Mouse (Mus musculus) liver (tissue): Measurements from ENCODE around the gene Troap.

Experiments used
- DNase-seq: peaks from one replicate; pipeline ENCODE4 v3.0.0-alpha.2; 2020; ENCODE audit warnings: mixed read lengths

Troap gene

DNA sequence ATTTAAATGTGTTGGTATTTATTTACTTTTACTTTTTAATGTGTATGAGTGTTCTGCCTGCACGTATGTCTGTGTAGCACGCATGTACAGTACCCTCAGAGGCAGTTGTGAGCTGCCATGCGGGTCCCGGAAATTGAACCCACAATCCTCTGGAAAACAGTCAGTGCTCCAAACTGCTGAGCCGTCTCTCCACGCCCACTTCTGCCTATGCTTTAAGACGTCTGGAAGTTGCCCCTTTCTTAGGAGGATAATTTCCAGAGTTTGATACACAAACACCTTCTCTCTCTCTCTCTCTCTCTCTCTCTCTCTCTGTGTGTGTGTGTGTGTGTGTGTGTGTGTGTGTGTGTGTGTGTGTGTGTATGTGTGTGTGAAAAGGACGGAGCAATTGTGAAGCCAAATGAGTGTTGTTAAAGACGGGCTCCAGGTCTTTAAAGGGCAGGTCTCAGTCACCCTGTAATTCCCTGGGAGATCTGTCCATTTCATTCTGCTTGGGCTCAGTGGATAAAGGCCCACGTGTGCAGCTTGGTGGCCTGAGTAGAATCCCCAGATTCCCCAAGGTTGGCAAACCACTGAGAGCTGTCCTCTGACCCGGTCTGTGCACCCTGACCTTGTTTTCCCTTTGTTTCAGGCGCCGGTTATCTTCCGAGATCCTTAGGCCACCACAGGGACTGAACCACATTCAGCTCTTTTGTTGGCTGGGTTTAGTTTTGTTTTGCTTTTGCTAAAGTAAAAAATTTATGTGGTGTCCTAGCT, 40.1 kb downstream of the Troap start:
- no peak for DNase-seq

DNA sequence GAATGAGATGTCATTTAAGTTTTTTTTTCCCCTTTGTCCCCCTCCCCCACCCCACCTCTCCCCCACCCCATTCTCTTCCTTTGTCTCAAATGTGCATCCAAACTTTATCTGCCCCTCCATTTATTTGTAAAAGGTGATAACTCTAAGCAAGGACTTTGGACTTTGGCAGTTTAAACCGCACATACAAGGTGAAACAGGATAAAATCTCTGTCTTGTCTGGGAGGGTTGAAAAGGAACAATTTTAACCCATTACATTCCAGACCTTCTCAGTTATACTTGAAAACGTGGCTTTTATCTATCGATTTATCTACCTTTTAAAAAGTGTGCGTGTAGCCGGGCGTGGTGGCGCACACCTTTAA, 40.7 kb downstream of the Troap start:
- no peak for DNase-seq

DNA sequence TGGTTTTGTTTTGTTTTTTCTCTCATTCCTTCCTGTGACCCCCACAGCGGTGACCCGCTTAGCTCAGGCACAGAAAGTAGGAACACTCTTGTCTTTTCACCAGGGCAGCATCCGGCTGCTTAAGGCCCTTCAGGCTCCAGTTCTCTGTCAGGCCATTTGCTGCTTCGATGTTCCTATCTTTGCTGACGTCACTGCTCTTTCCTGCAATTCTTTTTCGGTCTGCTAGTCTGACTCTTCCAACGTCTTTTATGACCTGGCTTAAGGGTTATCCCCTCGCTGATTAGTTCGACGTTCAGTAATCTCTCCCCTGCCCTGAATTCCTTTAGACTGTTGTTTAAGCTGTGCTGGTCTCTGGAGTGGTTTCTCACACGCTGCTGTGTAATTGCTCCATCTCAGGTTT, 42.2 kb downstream of the Troap start:
- no peak for DNase-seq

DNA sequence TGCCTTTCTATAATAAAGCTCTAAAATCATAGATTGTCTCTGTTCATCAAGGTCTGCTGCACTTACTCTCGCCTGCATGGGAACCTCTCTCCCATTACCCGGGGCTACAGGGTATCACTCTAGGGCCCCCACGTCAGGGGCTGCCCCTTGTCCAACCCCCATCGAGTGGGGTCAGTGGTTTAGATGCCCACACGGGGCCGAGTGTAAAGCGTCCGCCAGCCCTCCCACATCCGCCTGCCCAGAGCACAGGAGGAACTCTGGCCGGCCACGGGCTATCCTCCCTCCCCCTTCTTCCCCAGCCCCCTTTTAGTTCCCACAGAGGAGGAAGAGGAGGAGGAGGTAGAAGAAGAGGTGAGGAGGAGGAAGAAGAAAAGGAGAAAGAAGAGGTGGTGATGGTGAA, 46.4 kb downstream of the Troap start:
- DNase-seq: no peak

DNA sequence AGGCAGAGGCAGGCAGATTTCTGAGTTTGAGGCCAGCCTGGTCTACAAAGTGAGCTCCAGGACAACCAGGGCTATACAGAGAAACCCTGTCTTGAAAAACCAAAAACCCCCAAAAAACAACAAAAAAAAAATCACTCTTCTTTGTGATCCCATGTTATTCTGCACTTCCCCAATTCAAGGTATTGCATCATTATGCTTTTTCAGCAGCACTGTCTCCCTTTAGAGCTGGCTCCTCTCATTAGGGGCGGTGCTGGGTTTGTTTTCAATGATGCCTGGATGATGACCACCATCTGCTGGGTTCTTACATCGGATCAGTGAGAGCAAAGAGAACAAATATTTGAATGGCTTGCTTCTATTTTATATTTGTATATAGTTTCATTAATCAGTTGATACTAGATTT, 48.3 kb downstream of the Troap start:
- DNase-seq: no peak

DNA sequence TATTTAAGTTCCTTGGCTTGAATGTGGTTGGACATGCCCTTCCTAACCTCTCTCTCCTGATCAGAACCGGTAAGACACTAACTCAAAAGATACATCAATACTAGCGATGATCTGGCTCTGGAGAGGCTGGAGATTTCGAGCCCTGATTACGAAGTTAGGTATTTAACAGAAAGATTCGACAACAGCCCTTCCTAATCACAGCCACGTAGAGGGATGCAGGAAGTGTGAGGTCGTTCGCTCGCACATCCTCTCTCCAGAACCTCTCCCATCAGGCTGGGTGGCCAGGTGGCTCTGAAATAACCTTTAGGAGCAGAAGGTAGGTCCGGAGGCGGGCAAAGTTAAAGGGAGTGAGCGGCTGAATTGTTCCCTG, 51.3 kb downstream of the Troap start, which contains the start of gene Spats2:
Gene Spats2 (plus strand): TSS at position 206 of the 370 bp plus-strand sequence.
- DNase-seq: no peak

DNA sequence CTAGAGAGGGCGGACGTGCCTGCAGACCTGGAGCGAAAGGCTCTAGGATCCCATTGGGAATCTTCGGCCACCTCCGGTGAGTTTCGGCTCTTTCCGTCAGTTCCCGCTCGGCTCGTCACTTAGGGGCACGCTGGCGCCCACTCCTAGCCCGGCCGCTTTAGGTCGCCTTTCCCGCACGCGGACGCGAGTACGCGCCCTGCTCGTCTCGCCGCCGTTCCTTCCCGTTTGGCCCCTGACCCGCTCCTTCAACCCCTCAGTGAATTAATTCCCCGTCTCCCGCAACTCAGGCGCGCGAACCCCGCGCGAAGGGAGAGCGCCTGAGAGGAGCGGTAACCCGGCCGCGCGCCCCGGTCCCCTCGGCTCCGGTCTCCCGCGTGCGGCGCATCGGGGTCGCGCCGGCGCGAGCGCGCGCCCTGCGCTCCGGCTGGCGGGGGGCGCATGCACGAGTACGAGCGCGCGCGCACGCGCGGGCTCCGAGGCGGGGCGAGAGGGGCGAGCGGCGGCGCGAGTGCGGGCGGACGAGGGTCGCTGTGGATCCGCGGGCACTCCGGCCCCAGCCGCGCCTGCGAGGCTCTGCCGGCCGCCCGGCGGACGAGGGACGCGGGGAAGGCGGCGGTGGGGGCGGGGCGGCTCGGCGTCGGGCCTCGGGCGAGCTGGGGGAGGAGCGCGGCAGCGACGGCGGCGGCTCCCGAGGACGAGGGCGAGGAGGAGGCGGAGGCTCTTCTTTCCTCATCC, 51.9 kb downstream of the Troap start:
- DNase-seq: peak; percentile 79

DNA sequence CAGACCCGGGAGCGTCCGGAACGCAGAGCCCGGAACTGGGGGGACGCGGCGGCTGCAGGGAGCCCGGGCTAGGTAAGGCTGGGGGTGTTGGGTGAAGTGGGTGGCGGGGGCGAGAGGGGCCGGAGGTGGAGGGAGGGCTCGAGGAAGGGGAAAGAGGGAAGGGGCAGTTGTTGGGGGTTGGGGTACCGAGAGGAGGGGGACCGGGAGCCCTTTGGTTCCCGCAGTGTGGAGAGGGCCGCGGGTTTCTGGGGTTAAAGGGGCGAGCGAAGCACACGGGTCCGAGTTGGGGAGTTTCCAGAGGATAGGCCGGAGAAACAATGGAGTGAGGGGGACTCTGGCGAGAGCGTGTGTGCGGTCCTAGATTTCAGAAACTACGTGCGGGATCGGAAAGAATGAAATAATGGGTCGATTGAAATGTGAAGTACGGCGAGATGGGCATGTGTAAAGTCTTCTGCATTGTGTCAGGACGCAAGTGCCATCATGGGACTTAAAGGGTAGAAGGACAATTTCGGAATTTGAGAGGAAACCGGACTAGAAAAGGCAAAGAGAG, 52.5 kb downstream of the Troap start:
- DNase-seq: no peak

DNA sequence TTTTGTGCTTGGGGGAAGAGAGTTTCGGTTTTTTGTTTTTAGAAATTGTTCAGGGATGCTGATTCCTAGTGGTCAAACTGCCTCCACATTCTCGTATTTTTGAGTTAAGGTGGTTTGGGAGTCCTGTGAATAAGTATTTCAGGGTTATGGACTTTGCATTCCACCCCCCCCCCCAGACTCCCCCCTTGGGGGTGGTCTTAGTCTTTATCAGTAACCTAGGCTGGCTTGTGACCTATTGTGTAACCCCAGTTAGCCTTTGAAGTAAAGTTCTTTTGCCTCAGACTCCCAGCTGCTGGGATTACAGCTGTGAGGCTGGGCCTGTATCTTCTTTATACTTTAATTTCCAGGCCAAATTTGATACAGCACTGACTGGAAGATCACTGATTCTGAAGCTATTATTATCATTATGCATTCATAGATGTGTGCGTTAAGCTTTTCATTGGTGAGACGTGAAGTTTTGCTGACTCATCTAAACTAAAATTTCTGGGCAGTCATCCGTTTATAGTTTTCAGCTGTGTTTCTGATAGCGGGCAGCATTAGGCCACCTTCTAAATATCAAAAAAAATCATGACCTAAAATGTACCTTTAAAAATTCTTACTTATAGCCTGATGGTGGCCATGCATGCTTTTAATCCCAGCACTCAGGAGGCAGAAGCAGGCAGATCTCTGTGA, 53.6 kb downstream of the Troap start:
- peak; percentile 36 for DNase-seq

DNA sequence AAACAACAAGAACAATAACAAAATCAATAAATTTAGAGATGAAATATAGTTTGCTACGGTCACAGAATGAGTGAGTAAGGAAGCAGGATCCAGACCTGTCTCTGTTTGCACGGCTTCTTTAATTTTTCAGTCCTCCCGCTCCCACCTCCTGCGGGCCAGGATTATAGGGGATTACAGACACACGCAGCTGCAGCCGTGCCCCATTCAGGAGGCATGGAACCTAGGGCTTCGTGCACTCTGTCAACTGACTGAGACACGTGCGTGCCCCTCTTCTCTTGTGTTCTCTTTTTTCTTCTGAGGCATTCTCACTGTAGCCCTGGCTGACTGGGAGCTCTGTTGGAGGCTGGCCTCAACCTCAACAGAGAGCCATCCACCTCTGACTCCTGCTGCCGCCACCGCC, 55.1 kb downstream of the Troap start:
- no peak for DNase-seq

DNA sequence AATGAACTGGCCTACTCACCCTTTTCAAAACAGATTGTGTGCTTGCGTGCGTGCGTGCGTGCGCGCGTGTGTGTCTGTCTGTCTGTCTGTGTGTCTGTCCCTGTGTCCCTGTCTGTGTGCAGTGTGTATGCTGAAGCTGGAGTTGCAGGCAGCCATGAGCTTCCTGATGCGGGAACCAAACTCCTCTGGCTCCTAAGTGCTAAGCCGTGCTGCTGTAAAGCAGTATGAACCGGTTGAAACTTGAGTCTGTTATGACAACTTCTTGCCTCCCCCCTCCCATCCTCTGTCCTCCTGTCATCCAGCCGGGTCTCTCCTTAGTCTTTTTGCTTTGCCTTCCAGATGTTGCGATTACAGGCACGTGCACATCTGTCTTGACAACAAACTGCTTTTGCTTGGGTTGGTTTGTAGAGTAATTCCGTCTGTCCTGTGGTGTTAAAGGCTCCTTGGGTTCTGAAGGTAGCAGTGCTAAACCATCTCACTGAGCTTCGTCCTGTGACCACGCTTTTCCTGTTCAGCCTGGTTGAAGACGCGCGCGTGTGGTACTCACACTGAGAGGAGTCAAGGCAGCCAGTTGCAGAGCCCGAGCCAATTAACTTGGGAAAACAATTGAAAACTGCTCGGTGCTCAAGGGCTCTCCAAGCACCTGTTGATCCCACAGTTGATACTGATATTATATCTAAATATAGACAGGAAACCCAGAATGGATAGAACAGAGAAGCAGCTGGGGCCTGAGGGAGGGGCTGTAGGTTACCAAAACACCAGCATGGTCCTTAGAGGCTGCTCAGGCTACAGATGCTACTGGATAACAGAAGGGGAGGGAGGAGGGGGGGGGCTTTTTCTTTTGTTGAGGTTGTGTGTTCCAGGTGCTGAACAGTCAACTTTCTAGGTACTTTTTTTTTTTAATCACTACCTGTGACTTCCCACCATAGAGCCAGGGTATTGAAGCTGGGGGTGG, 55.9 kb downstream of the Troap start:
- no peak for DNase-seq
